Mouse (Mus musculus) C2C12 (cell line): Measurements from ENCODE around the gene Bbx.

ENCODE experiments used
- CTCF ChIP-seq: IDR thresholded peaks from one replicate; pipeline ENCODE4 v1.5.1; 2011; ENCODE audit not compliant: control insufficient read depth, insufficient read depth, insufficient read length
- FOSL1 ChIP-seq: IDR thresholded peaks from one replicate; pipeline ENCODE4 v1.8.0; 2011; ENCODE audit warnings: mild to moderate bottlenecking, low read length; ENCODE audit not compliant: poor library complexity, insufficient read depth, severe bottlenecking
- MYOG ChIP-seq: IDR thresholded peaks from one replicate; pipeline ENCODE4 v1.6.1; 2011; ENCODE audit not compliant: control insufficient read depth, insufficient read length; ENCODE audit errors: extremely low read depth

GRCm38 (mm10) chr16:50182988-50183387 lies 249.2 kb downstream of the Bbx start:
- TF ChIP-seq CTCF (no peak), MYOG (no peak), FOSL1 (no peak)
